Mouse (Mus musculus) kidney, adult 2 months (tissue): Measurements from ENCODE around the gene Cst9. TPM values are rescaled to one million over a fixed set of nuclear protein-coding genes. Genes with fewer than 3 reads are reported as not detected.

Experiments
- DNase-seq: peaks from one replicate; pipeline ENCODE4 v3.0.0; 2021
- H3K27ac ChIP-seq: fragments of 200-500 bp; 2 replicates; pipeline ENCODE4 v1.5.1; 2012; ENCODE audit warnings: low read depth, low read length, control low read depth, inconsistent platforms; ENCODE audit not compliant: insufficient read depth
- H3K27me3 ChIP-seq: fragments of 200-500 bp; replicated peaks from 2 replicates; pipeline ENCODE4 v1.6.1; 2012; ENCODE audit warnings: mild to moderate bottlenecking, moderate library complexity, low read length, inconsistent platforms; ENCODE audit not compliant: control insufficient read depth, insufficient read depth
- H3K36me3 ChIP-seq: fragments of 200-500 bp; 2 replicates; pipeline ENCODE4 v1.6.1; 2012; ENCODE audit warnings: mild to moderate bottlenecking, moderate library complexity, low read length, inconsistent platforms; ENCODE audit not compliant: control insufficient read depth, insufficient read depth
- H3K4me1 ChIP-seq: fragments of 200-500 bp; 2 replicates; pipeline ENCODE4 v1.6.1; 2011; ENCODE audit warnings: low read length; ENCODE audit not compliant: control insufficient read depth, insufficient read depth
- H3K4me3 ChIP-seq: fragments of 200-500 bp; 2 replicates; pipeline ENCODE4 v1.5.1; 2011; ENCODE audit warnings: mild to moderate bottlenecking, low read depth, low read length, control low read depth; ENCODE audit not compliant: insufficient read depth
- CTCF ChIP-seq: fragments of 200-500 bp; conservative IDR thresholded peaks from 2 replicates; pipeline ENCODE4 v1.5.1; 2011; ENCODE audit warnings: low read depth, mild to moderate bottlenecking, control low read depth, low read length, moderate library complexity, mixed read lengths; ENCODE audit not compliant: insufficient read depth, insufficient read length
- POLR2A ChIP-seq: fragments of 200-500 bp; IDR thresholded peaks from one replicate; pipeline ENCODE4 v1.6.1; 2011; ENCODE audit warnings: low read depth, low read length, control low read depth
- WGBS: fragments of 180-500 bp; shearing (Covaris S2); methylation state at CpG from one replicate; pipeline ENCODE4 v1.1.7; 2018; 5-methylcytosine and 5-hydroxymethylcytosine counted together
- polyA plus RNA-seq: library from polyadenylated mRNA; depleted of rRNA; stranded (reverse); fragments of >200 nt; gene quantifications from 2 replicates; pipeline ENCODE4 v1.2.3, GENCODE M21; 2012

The Cst9 gene
- polyA plus RNA-seq, 1 experiment = not detected

GRCm38 (mm10) chr2:148838075-148838777 lies 3.3 kb downstream of the Cst9 start:
- TF ChIP-seq POLR2A = no peak
- TF ChIP-seq CTCF = no peak
- Histone ChIP-seq H3K27me3 (no peaks in the 10 kb centered on the region), H3K36me3 (no peaks in the 10 kb centered on the region), H3K27ac (no peak overlapping the region), H3K4me3 (no peak overlapping the region), H3K4me1 (no peaks in the 10 kb centered on the region)
- 85% methylated on average over 5 of the region's 5 CpGs for WGBS
- no peak for DNase-seq

- Histone ChIP-seq H3K4me3 (no peak overlapping the region), H3K36me3 (no peaks in the 10 kb centered on the region), H3K27ac (no peak overlapping the region), H3K27me3 (no peaks in the 10 kb centered on the region), H3K4me1 (no peaks in the 10 kb centered on the region)
- no peak for DNase-seq
- 84% methylated on average over 2 of the region's 2 CpGs for WGBS
- no peak for TF ChIP-seq CTCF
- TF ChIP-seq POLR2A = no peak
Measured at GRCm38 (mm10) chr2:148839224-148839623, 4.3 kb downstream of the Cst9 start.

DNA sequence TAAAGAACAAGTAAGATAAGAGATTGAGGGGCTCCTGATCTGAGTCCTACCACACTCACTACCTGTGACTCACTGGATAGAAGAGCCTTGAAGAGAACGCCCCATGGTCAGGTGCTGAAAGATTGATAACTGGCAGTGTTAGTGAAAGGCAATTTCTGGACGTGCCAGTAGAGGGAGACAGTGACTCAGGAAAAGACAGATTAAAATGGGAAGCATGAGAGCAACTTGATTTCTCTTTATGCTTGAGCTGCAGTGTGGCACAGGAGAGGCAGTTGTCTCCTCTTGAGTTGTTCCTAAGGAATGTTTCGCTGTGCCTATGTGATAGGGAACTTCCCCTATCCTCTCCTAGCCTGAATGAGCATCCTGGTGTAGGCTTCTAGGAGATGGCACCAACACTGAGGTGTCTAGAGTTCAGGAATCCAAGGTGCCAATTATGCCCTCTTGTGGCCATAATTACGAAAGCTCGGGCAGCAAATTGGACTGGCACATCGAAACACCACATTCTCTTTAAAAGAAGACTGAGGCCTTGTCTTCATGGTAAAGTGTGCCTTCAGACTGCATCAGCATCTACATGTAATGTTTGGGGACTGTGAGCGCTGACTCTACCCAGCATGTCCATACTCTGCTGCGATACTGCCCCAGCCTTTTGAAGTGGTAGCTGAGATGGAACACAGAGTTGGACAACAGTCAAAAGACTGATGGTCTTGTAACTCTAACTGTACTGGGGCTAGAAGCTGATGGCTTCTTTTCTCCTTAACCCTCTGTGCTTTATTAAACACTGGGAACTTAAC lies 16.4 kb downstream of the Cst9 start:
- Histone ChIP-seq H3K27me3 (no peaks in the 10 kb centered on the region), H3K27ac (no peak overlapping the region), H3K36me3 (no peaks in the 10 kb centered on the region), H3K4me3 (no peak overlapping the region), H3K4me1 (no peaks in the 10 kb centered on the region)
- 32% methylated on average over 8 of the region's 8 CpGs for WGBS
- DNase-seq = peak; percentile 87
- no peak for TF ChIP-seq POLR2A
- TF ChIP-seq CTCF = peak; percentile 55

DNA sequence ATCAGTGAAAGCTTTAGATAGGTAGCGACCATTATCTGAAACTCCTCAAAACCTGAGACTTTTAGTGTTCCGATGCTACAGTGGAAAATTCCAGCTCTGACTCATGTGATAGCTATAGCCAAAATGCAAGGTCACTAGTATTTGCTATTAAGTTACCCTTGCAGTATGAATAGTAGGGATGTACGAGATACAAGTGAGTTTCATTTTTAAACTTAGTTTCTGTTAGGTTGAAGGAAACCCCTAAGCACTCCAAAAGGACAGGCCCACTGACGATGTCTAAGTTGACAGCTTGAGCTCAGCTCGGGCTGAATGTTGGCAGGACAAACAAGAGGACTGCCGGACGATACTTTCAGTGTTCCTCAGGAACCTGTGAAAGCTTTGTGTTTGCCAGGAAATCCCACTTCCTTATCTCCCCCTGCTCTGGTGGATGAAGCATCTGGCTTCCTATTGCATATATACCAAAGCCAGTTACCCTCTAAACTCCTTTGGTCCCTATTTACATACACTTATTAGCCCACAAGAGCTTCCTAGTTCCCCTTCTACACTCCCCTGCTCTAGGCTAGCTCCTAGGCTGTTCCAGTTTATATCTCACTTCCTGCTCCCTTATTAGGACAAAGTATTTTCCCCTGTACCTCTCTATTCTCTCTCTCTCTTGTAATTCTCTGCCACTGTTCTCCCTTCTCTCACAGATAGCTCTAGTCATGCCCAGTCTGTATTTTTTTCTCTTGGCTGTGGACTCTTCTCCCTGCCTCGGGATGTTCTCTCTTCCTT lies 21.9 kb downstream of the Cst9 start:
- no peaks in the 10 kb centered on the region for H3K4me1 ChIP-seq
- H3K27me3 ChIP-seq = no peaks in the 10 kb centered on the region
- no peak overlapping the region; the same call in 1 of the 2 replicates for H3K4me3 ChIP-seq
- TF ChIP-seq POLR2A (no peak), CTCF (no peak)
- no peak for DNase-seq
- H3K36me3 ChIP-seq = no peaks in the 10 kb centered on the region
- peak overlapping the region; percentile 15 for H3K27ac ChIP-seq
- 55% methylated on average over 8 of the region's 8 CpGs for WGBS

DNA sequence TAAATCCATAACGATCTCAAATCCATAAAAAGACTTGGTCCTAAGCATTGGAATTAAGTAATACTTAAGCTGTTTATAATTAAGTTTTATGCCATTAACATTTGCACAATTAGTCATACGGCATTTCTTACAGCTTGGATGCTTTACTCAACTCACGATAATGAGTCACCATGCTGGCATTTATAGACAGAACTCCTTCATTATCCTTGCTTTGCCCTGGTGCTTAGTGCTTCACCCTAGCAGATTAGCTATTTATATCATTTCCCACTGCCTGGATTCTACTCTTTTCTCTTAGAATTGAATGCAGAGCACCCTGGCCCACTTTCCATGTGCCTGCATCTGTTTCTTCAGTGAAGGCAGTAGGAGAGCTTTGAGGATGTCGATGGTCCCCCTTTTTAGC lies 22.6 kb downstream of the Cst9 start:
- H3K4me3 ChIP-seq = no peak overlapping the region
- H3K36me3 ChIP-seq = no peaks in the 10 kb centered on the region
- no peaks in the 10 kb centered on the region for H3K4me1 ChIP-seq
- no peaks in the 10 kb centered on the region for H3K27me3 ChIP-seq
- DNase-seq = no peak
- 80% methylated on average over 4 of the region's 4 CpGs for WGBS
- no peak for TF ChIP-seq CTCF
- TF ChIP-seq POLR2A = no peak
- H3K27ac ChIP-seq = no peak overlapping the region

GRCm38 (mm10) chr2:148860993-148861392 lies 26.0 kb downstream of the Cst9 start:
- no peak for TF ChIP-seq POLR2A
- TF ChIP-seq CTCF = no peak
- Histone ChIP-seq H3K4me3 (no peak overlapping the region), H3K36me3 (no peaks in the 10 kb centered on the region), H3K27ac (no peak overlapping the region), H3K4me1 (no peaks in the 10 kb centered on the region), H3K27me3 (no peaks in the 10 kb centered on the region)
- DNase-seq = no peak
- WGBS = 68% methylated on average over 4 of the region's 4 CpGs

DNA sequence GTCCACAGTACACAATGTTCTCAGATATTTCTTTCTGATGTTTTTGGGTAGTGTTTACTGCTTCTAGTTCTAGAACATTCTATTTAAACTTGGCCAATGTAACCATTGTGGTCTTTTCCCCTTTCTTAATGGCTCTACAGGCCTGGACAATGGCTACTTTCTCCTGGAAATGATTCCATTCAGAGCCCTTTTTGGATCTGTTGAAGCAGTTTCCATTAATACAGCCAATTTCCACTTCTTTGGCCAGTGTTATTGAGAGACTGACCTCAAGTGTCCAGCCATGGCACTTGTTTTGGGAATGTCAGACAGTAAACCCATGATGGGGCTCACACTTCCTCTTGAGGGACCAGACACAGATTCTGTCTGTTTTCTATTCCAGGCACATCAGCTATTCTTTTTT lies 26.7 kb downstream of the Cst9 start:
- TF ChIP-seq CTCF (no peak), POLR2A (no peak)
- Histone ChIP-seq H3K4me1 (no peaks in the 10 kb centered on the region), H3K27me3 (no peaks in the 10 kb centered on the region), H3K36me3 (no peaks in the 10 kb centered on the region), H3K27ac (no peak overlapping the region), H3K4me3 (no peak overlapping the region)
- DNase-seq = no peak
